ENCODE assay signal across 13 mouse cellular contexts in genomic region chr15:93189266-93189855, GRCm38 (mm10).
"Had no signal": no experiment of that assay in that cellular context is flagged by ENCODE, and none has a peak within 500 bp of the region (broad histone marks: within the 10 kb centered on the region; RNA-seq: fewer than 3 reads in every experiment).

No protein-coding gene starts in this region.

- DNase-seq: kidney, adult 8-10 months; kidney, postnatal 25 days; left cerebral cortex, postnatal 4 days; lung, embryonic 14.5 days; right cerebral cortex, postnatal 14 days; thymus, adult 18-20 months; thymus, postnatal 14 days had no signal

- H3K4me1 ChIP-seq: liver, embryonic 15.5 days; stomach, embryonic 15.5 days had no signal

- H3K27ac ChIP-seq: limb, embryonic 13.5 days; liver, embryonic 15.5 days; midbrain, embryonic 13.5 days; stomach, embryonic 15.5 days had no signal

- H3K27me3 ChIP-seq: limb, embryonic 13.5 days; liver, embryonic 15.5 days; megakaryocyte, embryonic 14.5 days; midbrain, embryonic 13.5 days; stomach, embryonic 15.5 days had no signal

- H3K36me3 ChIP-seq: limb, embryonic 13.5 days; liver, embryonic 15.5 days; midbrain, embryonic 13.5 days; stomach, embryonic 15.5 days had no signal

- H3K4me2 ChIP-seq: limb, embryonic 13.5 days; liver, embryonic 11.5 days; liver, embryonic 15.5 days; lung, embryonic 14.5 days; midbrain, embryonic 13.5 days; stomach, embryonic 15.5 days had no signal

- H3K4me3 ChIP-seq: limb, embryonic 13.5 days; liver, embryonic 15.5 days; megakaryocyte, embryonic 14.5 days; midbrain, embryonic 13.5 days; stomach, embryonic 15.5 days had no signal

- H3K9ac ChIP-seq: limb, embryonic 13.5 days; liver, embryonic 15.5 days; lung, embryonic 14.5 days; midbrain, embryonic 13.5 days; stomach, embryonic 15.5 days had no signal

- ATAC-seq: midbrain, embryonic 13.5 days had no signal

- H3K9me3 ChIP-seq: midbrain, embryonic 13.5 days; stomach, embryonic 15.5 days had no signal
